Mouse (Mus musculus): Measurements from ENCODE around the gene Lcat.

- no peak for TF ChIP-seq CTCF (IDR thresholded peaks at IDR 0.05; ENCODE audit: borderline replicate concordance, insufficient read depth, low read depth, low read length)
- no peak for TF ChIP-seq POLR2A (IDR thresholded peaks at IDR 0.05; ENCODE audit: borderline replicate concordance, insufficient read depth, low read length)
These were observed 38.0 kb upstream of the Lcat start for GRCm38 (mm10) chr8:105981146-105981545.
